Mouse (Mus musculus) left cerebral cortex, adult 2 months (tissue): ENCODE data around the gene Akap7. TPM values are rescaled to one million over a fixed set of nuclear protein-coding genes. Genes with fewer than 3 reads are reported as not detected.

Experiments used
- DNase-seq, 2 experiments: peaks; one replicate each; pipeline ENCODE4 v3.0.0; 2021 to 2022; ENCODE audit warnings: low spot score in 2 of 2, mixed read lengths in 1 of 2; ENCODE audit errors: extremely low spot score in 1 of 2
- H3K27ac ChIP-seq: fragments of 200-600 bp; 2 replicates; pipeline ENCODE4 v1.8.1; 2022
- H3K4me3 ChIP-seq: fragments of 200-600 bp; 2 replicates; pipeline ENCODE4 v1.8.1; 2022
- CTCF ChIP-seq: fragments of 200-600 bp; IDR thresholded peaks from 2 replicates; pipeline ENCODE4 v1.8.1; 2022; ENCODE audit warnings: antibody characterized with exemption, mild to moderate bottlenecking, moderate library complexity
- intact Hi-C: fragments of 180-260 bp; cut with DNase I; formaldehyde crosslinking; loops from one replicate; pipeline ENCODE4 v1.15.1; 2025
- total RNA-seq, 2 experiments: library from RNA; stranded (reverse); gene quantifications; 2 replicates each; pipeline ENCODE4 v1.2.3; 2021

Gene Akap7
- total RNA-seq, 2 experiments from 2014 or later: 65.5 to 68.1 TPM

DNA sequence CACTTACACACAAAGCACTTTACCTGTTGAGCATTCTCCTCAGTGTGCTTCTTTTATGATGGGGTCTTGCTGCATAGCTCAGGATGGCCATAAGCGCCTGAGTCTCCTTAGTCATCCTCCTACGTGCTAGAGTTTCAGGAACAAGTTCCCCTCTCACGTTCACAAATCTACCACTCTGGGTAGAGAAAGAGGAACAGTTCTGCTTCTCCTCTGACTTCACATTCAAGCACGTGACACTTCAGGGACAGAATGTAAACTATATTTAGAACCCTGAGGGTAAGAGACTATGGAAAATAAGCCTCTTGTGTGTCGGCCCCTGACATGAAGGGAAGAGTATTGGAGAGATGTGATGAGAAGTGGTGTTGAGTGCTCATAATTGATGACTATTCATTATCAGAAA is 10.7 kb upstream of the Akap7 start:
- Histone ChIP-seq H3K27ac (no peak overlapping the region), H3K4me3 (no peak overlapping the region)
- TF ChIP-seq CTCF: no peak
- no peak for DNase-seq
- intact Hi-C loops: no loop called here

DNA sequence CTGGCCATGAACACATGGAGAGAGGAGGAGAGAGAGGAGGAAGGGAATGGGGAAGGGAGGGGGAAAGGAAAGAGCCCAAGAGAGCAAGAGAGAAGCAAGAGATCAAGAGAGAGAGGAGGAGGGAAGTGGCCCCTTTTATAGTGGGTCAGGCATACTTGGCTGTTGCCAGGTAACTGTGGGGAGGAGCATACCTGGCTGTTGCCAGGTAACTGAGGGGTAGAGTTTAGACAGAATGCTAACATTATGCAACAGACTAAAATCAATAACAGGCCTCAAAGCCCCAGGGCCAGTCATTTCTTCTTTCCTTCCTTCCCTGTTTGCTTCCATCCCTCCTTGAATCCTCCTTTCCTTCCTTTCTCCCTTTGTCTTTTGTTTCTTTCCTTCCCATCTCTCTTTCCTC is 10.0 kb upstream of the Akap7 start:
- intact Hi-C loops: no loop called here
- no peak overlapping the region for H3K27ac ChIP-seq
- TF ChIP-seq CTCF: no peak

DNA sequence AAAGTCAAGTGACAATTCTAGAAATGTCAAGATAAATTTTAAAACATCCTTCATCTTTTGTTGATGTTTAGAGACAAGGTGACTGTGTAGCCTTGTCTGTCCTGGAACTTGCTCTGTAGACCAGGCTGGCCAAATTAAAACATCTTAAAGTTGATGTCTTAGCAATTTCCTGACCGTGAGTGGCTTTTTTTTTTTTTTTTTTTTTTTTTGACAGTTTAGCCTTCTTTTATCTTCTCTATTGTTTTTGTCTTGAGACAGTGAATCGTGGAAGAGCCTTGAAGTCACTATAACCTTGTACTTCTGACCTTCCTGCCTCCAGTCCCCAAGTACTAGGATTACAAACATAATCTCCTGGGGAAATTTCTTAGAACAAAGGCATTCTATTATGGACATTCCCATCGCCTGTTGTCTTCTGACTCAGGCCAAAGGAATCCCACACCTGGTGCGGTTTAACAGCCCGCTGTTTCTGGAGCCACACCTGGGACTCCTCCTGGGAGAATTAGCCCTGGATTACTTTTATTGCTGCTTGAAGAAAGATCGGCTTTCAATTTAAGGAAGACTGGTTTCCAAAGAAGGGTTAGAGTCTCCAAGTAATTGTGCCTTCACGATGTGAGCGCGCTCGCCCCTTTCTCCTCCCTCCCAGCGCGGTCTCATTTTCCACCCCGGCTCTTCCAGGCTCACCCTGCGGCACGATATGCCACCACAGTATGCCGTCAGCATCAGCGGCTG is 6.3 kb upstream of the Akap7 start:
- DNase-seq: no peak
- Histone ChIP-seq H3K4me3 (no peak overlapping the region), H3K27ac (no peak overlapping the region)
- no peak for TF ChIP-seq CTCF
- intact Hi-C loops: no loop called here

More for the DNA sequence above, 10.0 kb upstream of the Akap7 start:
- H3K4me3 ChIP-seq: no peak overlapping the region
- DNase-seq: no peak

DNA sequence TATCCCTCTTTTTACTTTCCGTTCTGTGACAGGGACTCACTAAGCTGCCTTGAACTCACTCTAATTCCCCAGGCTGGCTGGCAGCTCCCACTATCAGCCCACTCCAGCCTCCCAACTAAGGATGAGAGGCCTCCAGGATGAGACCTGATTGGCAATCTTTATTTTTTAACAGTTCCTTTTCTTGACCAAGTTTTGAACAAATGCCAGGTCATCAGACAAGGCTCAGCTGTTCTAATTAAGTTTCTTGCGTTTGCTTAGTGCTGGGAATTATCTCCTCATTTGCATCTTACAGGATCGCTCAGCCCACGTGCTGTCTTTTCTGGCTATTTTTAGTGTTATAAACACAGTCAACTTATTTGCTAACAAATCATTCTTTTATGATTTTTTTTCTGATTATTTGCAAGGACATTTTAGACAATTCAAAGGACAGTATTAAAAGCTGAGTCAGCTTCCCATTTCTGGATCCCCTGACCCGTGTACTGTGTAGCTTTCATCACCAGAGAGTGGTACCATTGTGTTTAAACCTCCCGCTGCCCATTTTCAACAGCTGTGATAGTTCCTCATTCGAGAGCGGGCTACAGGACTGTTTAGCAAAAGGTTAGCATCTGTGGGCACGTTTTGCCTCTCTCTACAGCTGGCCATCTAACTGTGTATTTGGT is 4.0 kb upstream of the Akap7 start:
- intact Hi-C loops: no loop called here
- TF ChIP-seq CTCF: no peak

DNA sequence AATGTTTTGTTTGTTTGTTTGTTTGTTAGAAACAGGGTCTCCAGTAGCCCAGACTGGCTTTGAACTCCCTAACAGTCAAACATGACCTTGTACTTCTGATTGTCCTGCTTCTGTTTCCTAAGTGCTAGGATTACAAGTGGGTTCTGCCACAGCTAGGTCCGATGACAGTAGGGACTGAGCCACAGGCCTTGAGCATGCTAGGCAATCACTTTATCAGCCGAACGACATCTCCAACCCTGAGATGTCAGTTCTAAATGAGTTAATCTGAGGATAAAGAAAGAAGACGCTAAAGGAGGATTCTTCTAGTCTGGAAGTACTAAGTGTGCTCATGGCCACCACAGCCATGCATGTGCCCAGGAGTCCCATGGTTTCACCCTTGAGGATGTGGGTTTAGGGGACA is 3.1 kb upstream of the Akap7 start:
- intact Hi-C loops: no loop called here
- H3K4me3 ChIP-seq: no peak overlapping the region
- TF ChIP-seq CTCF: no peak
- no peak overlapping the region for H3K27ac ChIP-seq
- no peak for DNase-seq

More for the DNA sequence above, 4.0 kb upstream of the Akap7 start:
- no peak overlapping the region for H3K4me3 ChIP-seq
- no peak overlapping the region for H3K27ac ChIP-seq
- no peak for DNase-seq

- DNase-seq: no peak
- TF ChIP-seq CTCF: no peak
- H3K4me3 ChIP-seq: no peak overlapping the region
- intact Hi-C loops: no loop called here
- no peak overlapping the region for H3K27ac ChIP-seq
Measured at GRCm38 (mm10) chr10:25309996-25310395, 2.3 kb upstream of the Akap7 start.

- intact Hi-C loops: no loop called here
- TF ChIP-seq CTCF: no peak
- DNase-seq: no peak
- Histone ChIP-seq H3K4me3 (no peak overlapping the region), H3K27ac (no peak overlapping the region)
Measured at GRCm38 (mm10) chr10:25305146-25305545, 2.5 kb downstream of the Akap7 start.

DNA sequence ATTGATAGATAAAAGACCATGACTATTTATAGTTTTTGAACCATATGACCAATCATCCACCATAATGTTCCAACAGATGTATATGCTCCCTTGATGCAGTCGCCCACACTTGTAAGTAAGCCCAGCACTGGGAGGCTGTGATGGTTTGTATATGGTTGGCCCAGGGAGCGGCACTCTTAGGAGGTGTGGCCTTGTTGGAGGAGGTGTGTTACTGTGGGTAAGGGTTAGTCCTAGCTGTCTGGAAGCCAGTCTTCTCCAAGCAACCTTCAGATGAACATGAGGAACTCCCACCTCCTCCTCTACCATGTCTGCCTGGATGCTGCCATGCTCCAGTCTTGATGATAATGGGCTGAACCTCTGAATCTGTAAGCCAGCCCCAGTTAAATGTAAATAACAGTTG is 3.1 kb downstream of the Akap7 start:
- no peak for TF ChIP-seq CTCF
- H3K27ac ChIP-seq: no peak overlapping the region
- intact Hi-C loops: no loop called here
- no peak overlapping the region for H3K4me3 ChIP-seq
- DNase-seq: no peak

GRCm38 (mm10) chr10:25299031-25299529 is 8.6 kb downstream of the Akap7 start:
- intact Hi-C loops: no loop called here
- no peak for TF ChIP-seq CTCF

DNA sequence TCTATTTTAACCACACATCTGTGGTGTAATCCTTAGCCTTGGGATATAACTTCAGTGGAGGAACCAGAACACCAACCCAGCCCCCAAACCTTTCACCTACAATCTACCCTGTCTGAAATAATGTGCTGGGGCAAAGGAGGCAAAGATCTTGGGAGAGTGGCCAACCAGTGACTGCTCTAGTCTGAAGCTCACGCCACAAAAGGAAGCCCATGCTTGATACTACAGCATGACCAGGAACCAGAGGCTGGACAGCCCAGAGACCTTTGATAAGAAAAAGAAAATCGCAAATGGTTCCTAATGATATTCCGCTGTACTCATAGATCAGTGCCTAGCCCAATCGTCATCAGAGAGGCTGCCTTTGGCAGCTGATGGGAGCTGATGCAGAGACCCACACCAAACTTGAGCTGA is 9.4 kb downstream of the Akap7 start:
- Histone ChIP-seq H3K4me3 (peak overlapping the region; percentile 58; the same call in 1 of the 2 replicates), H3K27ac (peak overlapping the region; percentile 95)
- DNase-seq: no peak
- intact Hi-C loops: no loop called here
- no peak for TF ChIP-seq CTCF

More at GRCm38 (mm10) chr10:25299031-25299529, 8.6 kb downstream of the Akap7 start:
- Histone ChIP-seq H3K27ac (no peak overlapping the region), H3K4me3 (no peak overlapping the region)
- DNase-seq: no peak

GRCm38 (mm10) chr10:25297666-25298263 is 9.9 kb downstream of the Akap7 start:
- Histone ChIP-seq H3K27ac (peak overlapping the region; percentile 95), H3K4me3 (peak overlapping the region; percentile 58)
- no peak for TF ChIP-seq CTCF
- intact Hi-C loops: loop anchor here (1.0 to 2.0 kb wide), 3 partner anchors 25 to 63 kb away; no protein-coding TSS in a partner anchor
- peak in 1 of 2 experiments; percentile 17 for DNase-seq
